Mouse (Mus musculus) retina, embryonic 14.5 days (tissue): ENCODE measurements at regions not wholly inside any gene's neighbourhood (a gene's known extent, or its start where the extent isn't known, plus 50 kb on each side); places are given as distances from the start of the nearest gene placed in this dataset.

Experiments
- DNase-seq: peaks from one replicate; pipeline ENCODE4 v3.0.0-alpha.2; 2015; ENCODE audit warnings: low spot score

GRCm38 (mm10) chr11:110890411-110890810 lies 77.4 kb upstream of the Kcnj16 start:
- DNase-seq, result no peak

- DNase-seq, result no peak
Measured at GRCm38 (mm10) chr11:110902918-110903317, 64.9 kb upstream of the Kcnj16 start.
